Mouse (Mus musculus): ENCODE data around the gene Pmch. TPM values are rescaled to one million over a fixed set of nuclear protein-coding genes. Genes with fewer than 3 reads are reported as not detected.

Pmch gene
- not detected for total RNA-seq (2023)

DNA sequence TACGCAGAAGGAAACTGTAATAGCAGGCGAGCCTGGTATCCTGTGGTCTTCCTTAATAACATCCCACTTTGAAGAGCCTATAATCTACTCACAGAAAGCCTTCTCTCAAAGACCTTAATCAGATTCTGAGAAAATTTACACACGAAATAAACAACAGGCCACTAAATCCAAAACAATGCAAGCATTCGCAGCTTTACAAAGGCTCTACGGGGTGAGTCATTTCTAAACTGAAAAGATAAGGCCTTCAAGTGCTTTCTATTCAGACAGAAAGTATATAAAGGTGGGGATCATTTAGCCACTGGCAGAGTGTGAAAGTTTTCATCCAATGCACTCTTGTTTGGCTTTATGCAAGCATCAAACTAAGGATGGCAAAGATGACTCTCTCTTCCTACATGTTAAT, at the start of gene Pmch:
Gene Pmch, plus strand, starts transcription at position 301 of the 400 bp plus-strand sequence.

Other genes starting within 250 kb of the Pmch start
- under 1 TPM in 1 of 2 experiments, not detected in 1; 0.70 TPM for gene Igf1, start 232.8 kb upstream of the Pmch start, total RNA-seq (2023)
- 10 to 100 TPM in 1 of 2 experiments, 1 to 10 TPM in 1; 7.5 to 12.1 TPM for gene Parpbp, start 55.9 kb downstream of the Pmch start, total RNA-seq (2023)
- 10 to 100 TPM; 11.8 to 13.2 TPM for gene Nup37, start 55.9 kb downstream of the Pmch start, total RNA-seq (2023)
- 10 to 100 TPM; 16.7 to 23.1 TPM for gene Washc3, start 110.0 kb downstream of the Pmch start, total RNA-seq (2023)

Measured in neutrophil, adult 83 days (primary cell).